Mouse (Mus musculus) embryonic facial prominence, embryonic 10.5 days (tissue): ENCODE measurements at regions not wholly inside any gene's neighbourhood (a gene's known extent, or its start where the extent isn't known, plus 50 kb on each side); places are given as distances from the start of the nearest gene placed in this dataset.

ENCODE experiments used
- DNase-seq: peaks from one replicate; pipeline ENCODE4 v3.0.0-alpha.2; 2017; ENCODE audit warnings: low spot score
- H3K27ac ChIP-seq: fragments of 300-500 bp; sonication (generic); replicated peaks from 2 replicates; pipeline ENCODE4 v1.5.1; 2016; ENCODE audit warnings: mild to moderate bottlenecking
- H3K27me3 ChIP-seq: fragments of 300-500 bp; sonication (generic); replicated peaks from 2 replicates; pipeline ENCODE4 v1.6.1; 2016; ENCODE audit warnings: low read depth, mild to moderate bottlenecking; ENCODE audit not compliant: poor library complexity, severe bottlenecking
- H3K36me3 ChIP-seq: fragments of 300-500 bp; sonication (generic); replicated peaks from 2 replicates; pipeline ENCODE4 v1.6.1; 2016; ENCODE audit warnings: mild to moderate bottlenecking, moderate library complexity
- H3K4me1 ChIP-seq: fragments of 300-500 bp; sonication (generic); 2 replicates; pipeline ENCODE4 v1.6.1; 2016
- H3K4me3 ChIP-seq: fragments of 300-500 bp; sonication (generic); 2 replicates; pipeline ENCODE4 v1.5.1; 2016; ENCODE audit warnings: mild to moderate bottlenecking, moderate library complexity
- H3K9me3 ChIP-seq: fragments of 300-500 bp; sonication (generic); 2 replicates; pipeline ENCODE4 v1.6.1; 2016; ENCODE audit warnings: mild to moderate bottlenecking
- WGBS: fragments of 180-500 bp; shearing (Covaris S2); methylation state at CpG from one replicate; pipeline ENCODE4 v1.1.7; 2016; 5-methylcytosine and 5-hydroxymethylcytosine counted together

DNA sequence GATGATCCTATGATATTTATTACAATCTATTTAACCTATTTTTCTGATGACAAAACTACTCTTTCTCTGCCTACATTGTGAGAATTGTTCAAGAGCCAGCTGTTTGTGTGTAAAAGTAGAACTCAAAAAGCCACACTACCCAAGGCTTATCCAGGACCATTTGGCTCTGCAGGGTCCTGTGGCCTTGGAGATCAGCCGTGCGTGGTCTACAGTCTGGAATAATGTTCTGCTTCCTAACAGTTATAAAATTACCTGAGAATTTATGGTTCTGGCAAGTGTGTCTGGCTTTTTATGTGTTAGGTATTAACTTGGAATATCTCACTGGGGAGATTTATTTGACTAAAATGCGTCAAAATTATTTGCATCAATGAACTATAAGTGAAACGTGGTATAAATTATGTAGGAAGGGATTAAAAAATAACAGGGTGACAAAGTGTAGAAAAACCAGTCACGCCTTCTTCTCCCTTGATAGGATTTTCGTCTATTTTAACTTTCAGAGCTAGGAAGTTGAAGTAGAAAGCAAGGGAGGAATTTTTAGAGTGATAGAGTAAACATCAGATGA is 1789.0 kb upstream of the Gm7489 start:
- H3K4me3 ChIP-seq = no peak overlapping the region
- H3K4me1 ChIP-seq = no peaks in the 10 kb centered on the region
- 85% methylated on average over 6 of the region's 6 CpGs for WGBS
- H3K27ac ChIP-seq = no peak overlapping the region
- H3K27me3 ChIP-seq = no peaks in the 10 kb centered on the region
- no peak for DNase-seq
- H3K9me3 ChIP-seq = no peaks in the 10 kb centered on the region
- H3K36me3 ChIP-seq = no peaks in the 10 kb centered on the region

DNA sequence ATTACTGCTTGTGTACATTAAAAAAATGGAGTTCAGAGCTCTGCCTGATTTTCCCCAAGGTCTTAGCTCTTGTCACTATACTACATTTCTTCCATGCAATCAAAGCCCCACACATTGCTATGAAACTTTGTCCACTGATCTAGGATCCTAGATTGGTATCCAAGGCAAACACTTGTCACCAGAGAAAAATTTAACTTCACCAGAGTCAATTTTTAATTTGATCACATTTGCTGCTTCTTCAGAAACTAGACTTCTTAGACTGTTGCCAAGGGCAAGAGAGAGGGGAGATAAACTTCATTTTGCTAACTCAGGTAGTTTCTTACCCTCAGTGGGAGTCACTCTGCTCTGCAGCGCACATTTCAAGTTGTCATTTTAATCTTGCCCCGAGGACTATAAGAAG is 1775.9 kb upstream of the Gm7489 start:
- DNase-seq = no peak
- Histone ChIP-seq H3K27me3 (no peaks in the 10 kb centered on the region), H3K36me3 (no peaks in the 10 kb centered on the region), H3K27ac (no peak overlapping the region), H3K4me1 (no peaks in the 10 kb centered on the region), H3K9me3 (no peaks in the 10 kb centered on the region), H3K4me3 (no peak overlapping the region)
- 90% methylated on average over 2 of the region's 2 CpGs for WGBS

DNA sequence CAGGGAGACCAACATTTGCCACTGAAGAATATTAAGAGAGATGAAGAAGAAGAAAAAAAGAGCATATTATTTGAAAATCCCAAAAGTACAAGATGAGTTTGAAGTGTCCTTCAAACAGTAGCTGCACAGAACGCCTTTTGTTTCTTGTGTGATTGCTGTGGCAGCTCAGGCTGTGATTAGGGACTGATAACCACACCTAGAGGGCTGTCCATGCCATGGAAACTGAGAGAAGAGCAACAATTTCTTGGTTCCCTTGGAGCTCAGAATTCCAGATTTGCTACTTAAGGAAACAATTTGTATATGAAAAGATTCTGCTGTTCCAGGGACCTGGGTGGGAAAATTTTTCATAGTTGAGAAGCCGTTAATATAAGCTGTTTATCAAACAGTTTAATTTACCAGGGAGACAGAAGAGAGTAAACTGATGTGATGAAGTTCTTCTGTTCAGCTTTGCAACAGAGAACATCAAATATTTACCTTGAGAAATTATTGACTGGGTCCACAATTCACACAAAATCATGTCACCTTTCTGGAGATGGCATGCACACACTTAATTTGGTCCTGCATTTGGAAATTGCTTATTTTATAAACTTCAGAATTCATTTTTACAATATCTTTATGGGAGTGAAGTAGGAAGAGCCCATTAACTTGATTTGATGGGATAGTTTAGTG is 1770.2 kb upstream of the Gm7489 start:
- no peaks in the 10 kb centered on the region for H3K36me3 ChIP-seq
- no peaks in the 10 kb centered on the region for H3K9me3 ChIP-seq
- no peak overlapping the region for H3K27ac ChIP-seq
- H3K4me1 ChIP-seq = no peaks in the 10 kb centered on the region
- no peak for DNase-seq
- no peak overlapping the region for H3K4me3 ChIP-seq
- H3K27me3 ChIP-seq = no peaks in the 10 kb centered on the region
- 83% methylated on average over 2 of the region's 2 CpGs for WGBS

DNA sequence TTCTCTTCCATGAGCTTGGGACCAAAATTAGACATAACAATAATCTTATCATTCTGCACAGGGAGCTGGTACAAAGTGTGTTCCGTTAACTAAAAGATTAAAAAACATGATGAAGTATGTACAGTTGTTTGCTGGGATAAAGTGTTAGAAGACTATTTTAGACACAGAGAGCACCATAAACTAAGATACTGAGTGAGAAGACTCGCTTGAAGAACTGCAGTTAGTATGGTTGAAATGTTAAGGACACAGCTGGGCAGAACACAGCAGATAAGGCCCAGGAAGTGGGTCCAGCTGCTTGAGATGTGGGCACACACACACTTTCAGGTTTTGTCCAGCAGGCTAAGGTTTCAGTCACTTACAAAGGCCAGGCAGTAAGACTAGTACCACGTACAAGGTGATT is 1748.0 kb upstream of the Gm7489 start:
- no peak overlapping the region for H3K4me3 ChIP-seq
- no peaks in the 10 kb centered on the region for H3K4me1 ChIP-seq
- no peak for DNase-seq
- no peaks in the 10 kb centered on the region for H3K36me3 ChIP-seq
- H3K27me3 ChIP-seq = no peaks in the 10 kb centered on the region
- no peaks in the 10 kb centered on the region for H3K9me3 ChIP-seq
- whole genome bisulfite sequencing = 87% methylated on average over 3 of the region's 3 CpGs
- H3K27ac ChIP-seq = no peak overlapping the region

DNA sequence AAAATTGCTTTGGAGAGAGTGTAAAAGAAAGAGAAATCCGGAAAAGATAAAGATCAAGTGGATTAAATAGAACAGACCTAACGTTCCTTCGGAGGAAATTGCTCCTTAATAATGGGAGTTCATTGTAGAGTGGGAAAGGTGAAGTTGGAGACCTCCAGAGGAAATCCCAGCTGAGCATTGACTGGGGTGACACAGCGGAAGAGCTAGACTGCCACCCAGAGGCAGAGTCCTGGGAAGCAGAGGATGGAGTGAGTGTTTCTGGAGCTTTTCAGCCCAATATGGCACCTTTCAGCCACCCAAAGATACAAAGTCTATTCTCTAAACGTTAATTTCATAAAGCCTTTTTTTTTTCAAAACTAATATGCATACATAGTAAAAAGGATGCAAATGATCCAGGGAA is 1731.3 kb upstream of the Gm7489 start:
- Histone ChIP-seq H3K4me1 (no peaks in the 10 kb centered on the region), H3K27me3 (no peaks in the 10 kb centered on the region), H3K9me3 (no peaks in the 10 kb centered on the region), H3K4me3 (no peak overlapping the region), H3K36me3 (no peaks in the 10 kb centered on the region), H3K27ac (no peak overlapping the region)
- peak; percentile 51 for DNase-seq
- 24% methylated on average over 5 of the region's 5 CpGs for WGBS

DNA sequence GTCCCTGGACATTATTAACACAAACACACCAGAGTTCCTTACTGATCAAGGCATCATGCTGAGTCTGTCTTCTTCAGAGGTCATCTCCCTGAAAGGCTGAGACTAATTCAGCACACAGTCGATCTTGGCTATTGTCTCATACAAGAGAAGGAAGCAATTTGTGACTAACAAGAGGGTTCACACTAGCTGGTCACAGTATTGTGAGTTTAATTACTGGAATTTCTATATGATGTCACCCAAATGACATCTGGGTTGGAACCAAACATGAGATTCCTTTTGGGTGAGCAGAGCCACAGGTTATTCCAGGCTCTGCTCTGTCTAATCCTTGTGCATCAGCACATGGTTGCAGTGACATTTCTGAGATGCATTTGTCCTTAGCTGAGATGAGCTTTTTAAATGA is 1728.9 kb upstream of the Gm7489 start:
- DNase-seq = no peak
- H3K27me3 ChIP-seq = no peaks in the 10 kb centered on the region
- 61% methylated on average over 1 of the region's 1 CpGs for WGBS
- H3K4me3 ChIP-seq = no peak overlapping the region
- H3K9me3 ChIP-seq = no peaks in the 10 kb centered on the region
- no peaks in the 10 kb centered on the region for H3K36me3 ChIP-seq
- H3K27ac ChIP-seq = no peak overlapping the region
- H3K4me1 ChIP-seq = peaks cover 7% of the 10 kb centered on the region

DNA sequence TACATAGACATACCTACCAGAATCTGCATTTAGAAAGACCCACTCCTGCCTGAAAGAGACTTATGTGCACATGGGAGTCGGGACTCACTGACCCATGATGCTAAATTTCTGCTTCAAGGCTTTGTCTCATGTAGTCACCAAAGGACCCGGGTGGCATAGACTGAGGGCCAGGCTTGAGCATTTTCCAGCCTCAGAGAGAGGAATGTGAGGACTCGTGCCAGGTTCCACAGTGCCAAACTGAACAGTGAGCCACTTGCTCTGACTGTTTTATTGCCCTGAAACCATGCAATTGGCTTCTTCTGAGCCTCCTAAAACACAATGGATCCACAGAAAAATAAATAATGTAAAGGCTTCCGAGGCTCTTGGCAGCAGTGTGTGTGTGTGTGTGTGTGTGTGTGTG is 1727.9 kb upstream of the Gm7489 start:
- peaks cover 15% of the 10 kb centered on the region for H3K4me1 ChIP-seq
- DNase-seq = no peak
- H3K4me3 ChIP-seq = no peak overlapping the region
- no peaks in the 10 kb centered on the region for H3K27me3 ChIP-seq
- no peaks in the 10 kb centered on the region for H3K9me3 ChIP-seq
- 81% methylated on average over 4 of the region's 4 CpGs for whole genome bisulfite sequencing
- no peaks in the 10 kb centered on the region for H3K36me3 ChIP-seq
- H3K27ac ChIP-seq = no peak overlapping the region

DNA sequence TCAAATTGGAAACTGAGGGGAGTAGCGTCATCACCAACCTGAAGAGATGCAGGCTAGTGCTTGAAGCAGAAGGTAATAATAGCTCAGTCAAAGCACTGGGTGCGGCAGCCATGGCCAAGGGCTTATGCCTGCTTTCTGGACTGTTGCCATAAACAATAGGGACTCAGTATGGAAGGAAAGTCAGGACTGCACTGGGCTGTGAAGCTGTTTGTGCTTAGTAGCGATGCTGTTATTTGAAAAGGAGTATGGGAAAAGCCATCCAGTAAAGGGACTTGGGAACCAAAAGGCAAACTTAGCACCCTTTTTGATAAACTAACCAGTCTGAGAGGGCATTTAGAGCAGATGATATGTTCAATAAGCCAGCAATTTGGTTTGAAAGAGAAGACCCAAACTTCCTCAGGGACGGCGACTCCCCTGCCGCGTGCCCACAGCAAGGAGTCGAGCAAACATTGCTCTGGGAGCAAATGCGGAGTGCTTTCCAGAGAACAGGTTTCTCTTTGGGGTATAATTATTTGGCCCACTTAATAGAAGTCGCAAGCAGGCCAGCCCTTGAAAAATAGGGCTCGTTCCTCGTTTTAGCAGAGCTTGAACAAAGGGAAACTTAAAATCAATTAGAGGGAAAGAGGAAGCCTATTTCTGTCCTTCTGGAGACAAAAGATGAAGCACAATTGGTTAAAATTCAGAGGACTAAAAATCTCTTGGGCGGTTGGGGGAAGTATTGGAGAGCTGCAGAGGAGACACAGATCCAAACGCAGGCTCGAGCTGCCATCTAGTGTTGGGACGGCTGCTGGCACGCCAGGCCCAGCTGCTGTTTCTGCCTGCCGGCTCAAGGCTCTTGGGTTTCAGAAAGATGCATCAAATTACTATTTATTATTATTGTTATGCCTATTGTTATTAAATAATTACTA is 1724.3 kb upstream of the Gm7489 start:
- H3K4me1 ChIP-seq = peaks cover 20% of the 10 kb centered on the region
- 0 out of 2 replicates have a peak overlapping the region, but pooled peaks have one; percentile 18 for H3K4me3 ChIP-seq
- H3K9me3 ChIP-seq = no peaks in the 10 kb centered on the region
- no peaks in the 10 kb centered on the region for H3K36me3 ChIP-seq
- 20% methylated on average over 18 of the region's 18 CpGs for WGBS
- 0 out of 2 replicates have a peak, but pooled peaks cover 9% of the 10 kb centered on the region for H3K27me3 ChIP-seq
- DNase-seq = peak; percentile 86
- peak overlapping the region; percentile 24 for H3K27ac ChIP-seq

DNA sequence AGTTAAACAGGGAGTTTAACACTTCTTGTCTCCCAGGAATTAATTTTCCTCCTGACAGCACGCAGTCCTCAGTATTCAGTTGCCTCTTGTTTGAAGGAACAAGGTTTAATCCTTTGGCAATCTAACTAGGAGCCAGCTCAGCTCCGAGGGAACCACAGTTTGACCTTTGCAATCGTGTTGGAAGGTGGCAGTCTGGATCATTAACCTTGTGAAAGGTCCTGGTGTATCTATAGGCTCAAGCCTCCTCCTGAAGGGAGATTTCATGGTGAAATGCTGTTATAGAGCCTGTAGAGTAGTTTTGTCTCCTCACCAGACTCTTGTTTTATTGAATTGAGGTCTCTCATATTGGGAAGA is 1723.6 kb upstream of the Gm7489 start:
- no peak overlapping the region for H3K4me3 ChIP-seq
- H3K36me3 ChIP-seq = no peaks in the 10 kb centered on the region
- H3K9me3 ChIP-seq = no peaks in the 10 kb centered on the region
- WGBS = 13% methylated on average over 3 of the region's 3 CpGs
- no peak for DNase-seq
- no peak overlapping the region for H3K27ac ChIP-seq
- H3K4me1 ChIP-seq = peaks cover 20% of the 10 kb centered on the region
- 0 out of 2 replicates have a peak, but pooled peaks cover 9% of the 10 kb centered on the region for H3K27me3 ChIP-seq

DNA sequence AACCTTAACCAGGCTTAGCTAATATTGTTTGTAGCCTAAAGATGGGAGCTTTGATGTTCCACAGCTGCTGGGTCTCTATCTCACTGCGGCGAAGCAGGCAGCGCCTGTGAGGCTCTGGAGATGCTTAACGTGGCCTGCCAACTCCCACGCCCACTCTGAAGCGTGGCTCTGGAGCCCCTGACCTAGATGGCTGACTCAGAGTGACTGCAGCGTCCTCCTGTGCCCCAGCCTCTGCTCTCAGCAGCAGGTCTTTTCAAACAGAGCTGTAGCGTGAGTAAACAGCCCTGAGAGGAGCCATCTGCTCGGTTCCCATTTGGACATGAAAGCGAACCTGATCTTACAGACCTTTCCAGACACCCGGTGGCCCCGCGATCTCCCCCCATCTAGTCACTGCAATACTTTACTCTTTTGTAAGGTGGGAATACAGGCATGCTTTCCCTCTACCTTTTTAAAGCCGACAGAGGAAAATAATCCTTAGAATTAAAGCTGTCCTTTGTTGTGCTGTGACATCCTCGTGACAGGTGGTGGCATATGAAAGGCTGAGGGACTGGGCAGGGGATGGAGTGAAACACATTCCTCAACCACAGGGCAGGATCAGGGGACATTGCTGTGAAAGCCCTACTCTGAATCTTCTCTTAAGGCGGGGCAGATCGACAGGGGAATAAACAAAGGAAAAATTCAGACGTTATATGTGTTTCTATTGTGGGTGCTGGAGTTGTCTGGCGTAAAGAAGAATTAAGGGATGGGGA is 1723.0 kb upstream of the Gm7489 start:
- Histone ChIP-seq H3K9me3 (no peaks in the 10 kb centered on the region), H3K4me1 (peaks cover 20% of the 10 kb centered on the region), H3K27ac (peak overlapping the region; percentile 74), H3K27me3 (0 out of 2 replicates have a peak, but pooled peaks cover 9% of the 10 kb centered on the region), H3K36me3 (no peaks in the 10 kb centered on the region), H3K4me3 (peak overlapping the region; percentile 25)
- 25% methylated on average over 19 of the region's 19 CpGs for WGBS
- DNase-seq = peak; percentile 37

DNA sequence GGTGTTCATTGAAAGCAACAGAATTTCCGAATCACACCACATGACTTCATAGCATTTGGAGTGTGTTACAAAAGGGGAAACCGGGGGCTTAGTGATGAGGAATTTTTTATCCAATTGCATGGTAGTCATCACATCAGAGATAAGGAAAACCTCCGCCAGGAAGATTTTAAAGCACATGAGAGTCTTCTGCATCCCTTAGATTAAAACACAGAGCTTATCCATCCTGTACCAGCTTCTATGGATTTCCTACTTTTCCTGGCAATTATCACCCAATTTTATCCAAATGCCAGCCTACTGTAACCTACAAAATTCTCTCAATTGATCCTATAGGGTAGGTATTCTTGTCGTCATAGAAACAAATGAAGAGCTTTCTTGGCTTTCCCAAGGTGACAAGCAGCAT is 1718.6 kb upstream of the Gm7489 start:
- WGBS = 83% methylated on average over 4 of the region's 4 CpGs

More for the DNA sequence above, 1718.6 kb upstream of the Gm7489 start:
- H3K27ac ChIP-seq = no peak overlapping the region
- no peak for DNase-seq
- peaks cover 11% of the 10 kb centered on the region for H3K4me1 ChIP-seq
- 0 out of 2 replicates have a peak, but pooled peaks cover 9% of the 10 kb centered on the region for H3K27me3 ChIP-seq
- no peaks in the 10 kb centered on the region for H3K9me3 ChIP-seq
- no peak overlapping the region for H3K4me3 ChIP-seq
- H3K36me3 ChIP-seq = no peaks in the 10 kb centered on the region
